Mouse (Mus musculus) lung, postnatal 25 days (tissue): ENCODE measurements at regions not wholly inside any gene's neighbourhood (a gene's known extent, or its start where the extent isn't known, plus 50 kb on each side); places are given as distances from the start of the nearest gene placed in this dataset.
"Not testable (repeated sequence)": the region's sequence is repeated elsewhere in the genome, so short reads cannot be mapped to it uniquely, and the experiment has no call there.

Experiments
- DNase-seq: peaks from one replicate; pipeline ENCODE4 v3.0.0; 2022; ENCODE audit warnings: low spot score

GRCm38 (mm10) chr5:91892338-91892737 is 70.5 kb downstream of the Rchy1 start:
- DNase-seq: no peak

GRCm38 (mm10) chr5:91881771-91882170 is 81.1 kb downstream of the Rchy1 start:
- no peak for DNase-seq

- no peak for DNase-seq
These were observed 82.6 kb downstream of the Rchy1 start for GRCm38 (mm10) chr5:91880231-91880630.

- no peak for DNase-seq
These were observed 84.2 kb downstream of the Rchy1 start for GRCm38 (mm10) chr5:91878627-91879026.

GRCm38 (mm10) chr5:91876682-91877031 is 86.2 kb downstream of the Rchy1 start:
- no peak for DNase-seq

- DNase-seq: no peak
These were observed 86.8 kb downstream of the Rchy1 start for GRCm38 (mm10) chr5:91875875-91876681.

GRCm38 (mm10) chr5:91872816-91873215 is 90.1 kb downstream of the Rchy1 start:
- no peak for DNase-seq

GRCm38 (mm10) chr5:91869791-91870190 is 93.1 kb downstream of the Rchy1 start:
- no peak for DNase-seq

GRCm38 (mm10) chr5:91866184-91866583 is 96.7 kb downstream of the Rchy1 start:
- DNase-seq: no peak

GRCm38 (mm10) chr5:91865365-91865764 is 97.5 kb downstream of the Rchy1 start:
- no peak for DNase-seq

GRCm38 (mm10) chr5:91862843-91863242 is 100.0 kb downstream of the Rchy1 start:
- no peak for DNase-seq

GRCm38 (mm10) chr5:91862243-91862642 is 100.6 kb downstream of the Rchy1 start:
- DNase-seq: no peak

GRCm38 (mm10) chr5:91861440-91862187 is 101.3 kb downstream of the Rchy1 start:
- DNase-seq: no peak

GRCm38 (mm10) chr5:91860489-91860888 is 102.4 kb downstream of the Rchy1 start:
- no peak for DNase-seq

GRCm38 (mm10) chr5:91852330-91852729 is 110.5 kb downstream of the Rchy1 start:
- no peak for DNase-seq

GRCm38 (mm10) chr5:91850862-91851569 is 111.9 kb downstream of the Rchy1 start:
- not testable (repeated sequence) for DNase-seq

- DNase-seq: no peak
These were observed 112.4 kb downstream of the Rchy1 start for GRCm38 (mm10) chr5:91850440-91850839.

GRCm38 (mm10) chr5:91849533-91849932 is 113.3 kb downstream of the Rchy1 start:
- no peak for DNase-seq

GRCm38 (mm10) chr5:91849114-91849513 is 113.8 kb downstream of the Rchy1 start:
- DNase-seq: no peak

- no peak for DNase-seq
These were observed 114.3 kb downstream of the Rchy1 start for GRCm38 (mm10) chr5:91848528-91848927.

GRCm38 (mm10) chr5:91843044-91843443 is 119.8 kb downstream of the Rchy1 start:
- no peak for DNase-seq

- DNase-seq: no peak
These were observed 121.8 kb downstream of the Rchy1 start for GRCm38 (mm10) chr5:91841066-91841465.

- DNase-seq: no peak
These were observed 134.4 kb downstream of the Rchy1 start for GRCm38 (mm10) chr5:91828481-91828880.
